Mouse (Mus musculus) 3134 (cell line): ENCODE data around the gene Mtss1l.
"Not testable (repeated sequence)": the region's sequence is repeated elsewhere in the genome, so short reads cannot be mapped to it uniquely, and the experiment has no call there.

ENCODE experiments used
- DNase-seq: peaks from one replicate; pipeline ENCODE4 v3.0.0-alpha.2; 2011; ENCODE audit warnings: low spot score; ENCODE audit not compliant: insufficient read length; ENCODE audit errors: extremely low read depth

Mtss1l gene

DNA sequence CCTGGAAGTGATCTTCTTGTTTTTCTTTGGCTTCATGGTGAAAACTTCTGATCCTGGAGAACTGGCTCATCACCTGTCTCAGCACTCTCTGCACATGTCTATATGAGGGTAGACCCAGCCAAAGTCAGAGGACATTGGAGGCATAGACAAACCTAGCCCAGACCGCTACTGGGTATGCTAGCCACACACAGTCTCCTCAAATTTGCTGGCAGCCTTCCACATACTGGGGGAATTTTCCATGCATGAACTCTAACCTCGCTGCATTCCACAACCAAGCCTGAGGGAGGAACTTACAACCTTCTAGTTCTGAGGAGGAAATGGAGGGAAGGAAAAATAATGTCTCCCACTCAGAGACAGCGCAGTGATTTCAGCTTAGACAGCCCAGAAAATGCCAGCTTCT, 52.8 kb downstream of the Mtss1l start:
- no peak for DNase-seq

DNA sequence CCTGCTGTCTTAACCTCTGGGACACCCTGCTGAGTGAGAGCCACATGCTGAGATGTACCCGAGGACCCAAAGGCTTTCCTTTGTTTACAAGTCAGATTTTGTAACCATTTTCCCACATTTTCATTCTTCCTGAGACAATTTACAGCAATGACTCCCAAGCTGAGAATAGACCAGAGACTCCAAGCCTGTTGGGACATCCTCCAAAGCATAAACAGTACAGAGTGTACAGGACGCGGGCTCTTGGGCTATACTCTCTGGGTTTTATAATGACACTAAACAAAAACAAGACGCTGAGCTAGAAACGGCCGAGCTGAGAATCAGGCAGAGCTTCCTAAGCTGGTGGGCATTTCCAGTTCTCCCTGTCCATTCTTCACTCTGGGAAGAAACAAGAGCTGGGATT, 53.4 kb downstream of the Mtss1l start:
- DNase-seq: no peak

DNA sequence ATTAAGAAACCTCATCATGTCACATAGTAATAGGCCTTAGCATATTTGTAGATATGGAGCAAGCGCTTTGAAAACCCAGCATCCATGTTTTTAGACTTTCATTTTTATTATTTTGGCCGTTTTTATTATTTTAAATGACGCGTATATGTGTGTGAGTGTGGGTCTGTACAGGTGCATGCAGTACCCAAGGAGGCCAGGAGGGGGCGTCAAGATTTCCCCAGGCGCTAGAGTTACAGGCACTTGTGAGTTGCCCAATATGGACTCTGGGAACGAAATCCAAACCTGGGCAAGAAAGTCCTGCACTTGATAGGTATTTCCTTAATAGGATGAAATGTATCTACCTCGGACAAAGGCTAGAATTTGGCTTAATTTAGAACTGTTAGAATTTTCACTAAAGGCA, 54.0 kb downstream of the Mtss1l start:
- no peak for DNase-seq

DNA sequence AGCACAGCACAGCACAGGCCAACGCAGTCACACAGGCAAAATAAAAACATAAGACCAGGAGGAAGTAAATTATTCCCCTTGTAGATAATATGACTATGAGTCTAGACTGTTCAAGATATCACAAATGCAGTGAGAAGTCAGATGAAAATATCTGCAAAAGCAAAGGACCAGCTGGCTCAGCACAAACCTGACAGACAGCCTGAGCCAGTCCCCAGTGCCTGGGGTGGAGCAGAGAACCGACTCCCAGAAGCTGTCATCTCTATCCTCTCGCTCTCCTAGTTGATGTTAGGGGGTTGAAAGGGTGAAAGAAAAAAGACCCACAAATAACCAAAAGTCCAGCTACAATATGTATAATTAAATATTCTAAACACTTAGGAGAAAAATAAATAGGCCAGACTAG, 54.4 kb downstream of the Mtss1l start:
- no peak for DNase-seq

DNA sequence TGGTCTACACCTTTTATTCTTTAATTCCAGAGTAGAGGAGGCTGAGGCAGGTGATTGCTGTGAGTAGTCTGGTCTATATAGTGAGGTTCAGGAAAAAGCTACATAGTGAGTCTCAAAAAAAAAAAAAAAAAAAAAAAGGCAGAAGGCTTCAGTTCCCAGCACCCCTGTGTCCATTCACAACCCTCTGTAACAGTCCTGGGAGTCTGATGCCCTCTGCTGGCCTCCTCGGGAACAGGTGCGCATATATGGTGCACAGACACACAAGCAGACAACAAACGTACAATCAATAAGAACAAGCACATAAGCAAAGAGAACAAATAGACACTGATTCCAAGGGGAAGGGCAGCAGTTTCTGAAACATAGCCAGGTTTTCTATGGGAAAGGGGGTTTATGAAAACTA, 55.1 kb downstream of the Mtss1l start:
- DNase-seq: no peak

DNA sequence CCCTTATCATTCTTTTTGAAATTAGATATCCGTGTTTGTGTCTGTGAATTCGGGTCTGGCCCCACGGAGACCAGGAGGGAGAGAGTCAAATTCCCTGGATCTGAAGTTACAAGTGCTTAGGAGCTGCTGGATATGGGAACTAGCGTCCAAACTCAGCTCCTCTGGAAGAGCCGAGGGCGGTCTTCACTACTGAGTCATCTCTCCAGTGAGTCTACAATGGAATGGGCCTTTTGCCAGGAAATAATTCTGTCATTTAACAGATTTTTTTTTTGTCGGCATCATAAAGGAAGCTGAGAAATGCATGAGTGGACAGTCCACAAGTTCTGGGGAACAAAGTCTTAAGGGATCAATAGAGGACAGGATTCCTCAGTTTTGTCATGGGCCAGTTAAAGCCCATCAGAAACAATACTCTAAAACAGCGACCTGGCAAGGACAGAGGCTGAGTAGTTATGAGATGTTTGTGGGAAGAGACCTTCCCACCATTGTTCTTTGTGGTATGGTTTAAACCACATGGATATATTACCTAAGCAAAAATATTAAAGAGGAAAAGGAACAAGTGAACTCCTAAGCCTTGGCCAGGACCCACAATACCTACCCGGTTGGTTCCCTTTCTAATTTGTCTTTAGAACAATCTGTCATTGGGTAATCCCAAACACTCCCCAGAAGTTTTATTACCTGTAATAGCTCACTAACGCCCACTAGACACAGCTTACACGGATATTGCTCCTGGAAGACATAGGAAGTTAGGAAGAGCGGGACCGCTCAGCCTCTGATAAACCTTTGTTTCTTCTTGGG, 58.8 kb downstream of the Mtss1l start:
- DNase-seq: peak; percentile 60

DNA sequence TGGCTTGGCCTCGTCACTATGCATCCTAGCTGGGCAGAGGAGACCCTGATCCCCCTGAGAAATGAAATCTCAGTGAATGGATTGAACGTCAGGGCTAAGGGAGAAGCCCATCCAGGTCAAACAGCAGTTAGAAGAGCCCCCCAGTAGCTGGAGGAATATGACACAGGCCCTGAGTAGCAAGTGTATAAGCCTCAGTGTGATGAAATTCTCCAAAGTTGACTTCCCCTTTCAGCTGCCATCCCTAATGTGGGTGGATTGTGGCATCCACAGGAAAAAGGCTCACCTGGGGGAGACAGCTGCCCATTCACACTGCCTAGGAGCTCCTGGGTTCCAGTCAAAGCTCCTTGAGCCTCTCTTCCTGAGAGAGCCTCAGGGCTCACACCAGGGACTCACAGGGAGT, 64.1 kb downstream of the Mtss1l start:
- DNase-seq: no peak

DNA sequence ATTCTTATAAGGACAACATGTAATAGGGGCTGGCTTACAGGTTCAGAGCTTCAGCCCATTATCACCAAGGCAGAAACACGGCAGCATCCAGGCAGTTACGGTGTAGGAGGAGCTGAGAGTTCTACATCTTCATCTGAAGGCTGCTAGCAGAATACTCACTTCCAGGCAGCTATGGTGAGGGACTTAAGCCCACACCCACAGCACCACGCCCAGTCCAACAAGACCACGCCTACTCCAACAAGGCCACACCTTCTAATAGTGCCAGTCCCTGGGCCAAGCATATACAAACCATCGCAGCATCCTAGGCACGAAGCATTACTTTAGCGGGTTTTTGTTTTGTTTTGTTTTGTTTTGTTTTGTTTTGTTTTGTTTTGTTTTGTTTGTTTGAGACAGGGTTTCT, 65.2 kb downstream of the Mtss1l start:
- not testable (repeated sequence) for DNase-seq

DNA sequence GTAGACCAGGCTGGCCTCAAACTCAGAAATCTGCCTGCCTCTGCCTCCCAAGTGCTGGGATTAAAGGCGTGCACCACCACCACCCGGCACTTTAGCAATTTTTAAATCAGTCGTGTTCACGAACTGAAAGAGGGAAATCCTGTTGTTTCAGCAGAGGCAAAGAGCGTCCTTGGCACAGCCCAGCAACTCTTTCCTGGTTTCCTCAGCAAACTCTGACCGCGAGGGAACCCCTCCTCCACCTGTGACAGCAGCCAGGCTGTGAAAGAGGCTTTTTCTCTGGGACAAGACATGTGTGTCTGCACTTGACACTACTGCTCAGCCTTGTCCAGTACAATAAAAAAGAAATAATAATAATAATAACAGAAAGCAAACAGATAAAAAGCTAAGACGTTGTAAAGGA, 65.7 kb downstream of the Mtss1l start:
- no peak for DNase-seq

DNA sequence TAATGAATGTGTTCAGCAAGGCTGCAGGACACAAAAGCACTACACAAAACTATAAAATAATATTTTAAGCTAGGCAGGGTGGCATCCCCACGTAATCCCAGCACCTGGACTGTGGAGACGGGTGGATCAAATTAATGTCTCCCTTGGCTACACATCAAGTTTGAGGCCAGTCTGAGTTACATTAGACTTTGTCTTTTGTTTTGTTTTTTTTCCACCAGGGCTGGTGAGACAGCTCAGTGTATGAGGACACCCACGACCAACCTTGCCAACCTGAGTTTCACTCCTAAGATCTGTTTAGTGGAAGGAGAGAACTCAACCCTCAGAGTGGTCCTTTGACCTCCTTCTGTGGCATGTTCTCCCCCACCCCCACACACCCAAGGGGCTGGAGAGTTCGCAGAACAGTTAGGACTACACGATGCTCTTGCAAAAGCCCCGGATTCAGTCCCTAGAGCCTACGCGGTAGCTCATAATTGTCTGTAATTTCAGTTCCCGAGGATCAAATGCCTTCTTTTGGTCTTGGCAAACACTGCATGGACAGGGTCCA, 66.2 kb downstream of the Mtss1l start:
- DNase-seq: no peak

DNA sequence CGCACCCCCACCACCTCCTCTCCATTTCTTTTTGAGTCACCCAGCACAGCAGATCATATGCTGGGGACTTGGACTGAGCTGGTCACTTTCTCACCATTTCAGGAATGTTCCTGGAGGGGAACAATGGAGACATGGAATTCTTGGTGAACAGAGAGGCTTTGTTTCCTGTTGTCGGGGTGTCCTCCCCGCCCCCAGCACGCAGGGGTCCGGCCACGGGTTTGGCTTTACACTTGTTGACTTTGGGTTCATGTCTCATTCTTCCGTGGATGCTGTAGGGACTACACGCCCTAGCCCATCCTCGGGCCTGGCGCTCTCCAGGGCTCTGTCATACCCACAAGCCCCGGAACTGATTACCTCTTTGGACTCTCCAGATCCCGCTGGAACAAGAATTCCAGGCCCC, 67.7 kb downstream of the Mtss1l start:
- DNase-seq: peak; percentile 97

DNA sequence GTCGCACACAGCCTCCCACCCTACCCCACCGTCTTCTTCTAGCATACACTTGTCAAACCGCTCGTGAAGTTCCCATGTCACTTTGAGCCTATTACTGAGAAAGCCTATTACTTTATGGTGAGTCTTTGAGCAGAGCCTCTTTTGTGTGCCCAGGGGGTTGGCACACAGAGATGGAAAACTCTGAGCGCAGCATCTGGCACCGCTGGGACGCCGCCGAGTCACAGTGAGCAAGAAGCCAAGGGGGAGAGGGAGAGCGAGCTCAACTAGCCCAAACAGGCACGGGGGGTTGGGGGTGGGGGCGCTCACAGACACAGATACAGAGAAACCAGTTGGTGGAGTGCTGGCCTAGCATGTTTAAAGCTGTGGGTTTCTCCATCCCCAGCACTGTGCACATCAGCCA, 68.3 kb downstream of the Mtss1l start:
- DNase-seq: peak; percentile 73

DNA sequence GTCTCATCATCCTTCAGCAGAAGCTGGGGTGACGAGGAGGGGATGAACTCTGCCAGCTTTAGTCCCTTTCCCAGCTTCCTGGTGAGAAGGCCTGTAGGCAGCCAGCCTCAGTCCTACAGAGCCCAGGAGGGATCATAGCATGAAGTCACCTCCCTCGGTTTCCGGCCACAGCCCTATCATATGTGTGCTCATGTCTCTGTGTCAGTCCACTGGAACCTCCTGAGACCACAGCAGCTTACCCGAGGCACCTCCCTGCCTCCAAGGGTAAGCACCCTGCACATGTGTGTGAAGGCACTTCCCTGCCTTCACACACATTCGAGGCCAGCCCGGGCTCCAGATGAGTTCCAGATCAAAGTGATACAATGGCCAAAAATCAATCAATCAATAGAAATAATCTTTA, 69.0 kb downstream of the Mtss1l start:
- peak; percentile 64 for DNase-seq
